Mouse (Mus musculus): Measurements from ENCODE around the gene Rbl1. TPM values are rescaled to one million over a fixed set of nuclear protein-coding genes. Genes with fewer than 3 reads are reported as not detected.

Gene Rbl1
- polyA plus RNA-seq, 1 experiment from 2014 or later: 5.7 TPM

Other genes with a start within 250 kb of the Rbl1 start
- gene Ndrg3, start 212.5 kb downstream of the Rbl1 start, polyA plus RNA-seq (2014; fragmentation: Nextera tagmentation; extraction: Ambion mirVana): 133 and 147 TPM in 2 replicates
- gene Dsn1, start 197.4 kb downstream of the Rbl1 start, polyA plus RNA-seq (2014; fragmentation: Nextera tagmentation; extraction: Ambion mirVana): 11.3 and 11.9 TPM in 2 replicates
- 9.5 and 9.7 TPM in 2 replicates for gene Soga1, start 125.3 kb downstream of the Rbl1 start, polyA plus RNA-seq (2014; fragmentation: Nextera tagmentation; extraction: Ambion mirVana)
- gene Tldc2, start 117.5 kb downstream of the Rbl1 start, polyA plus RNA-seq (2014; fragmentation: Nextera tagmentation; extraction: Ambion mirVana): not detected in 2 replicates
- 12.2 and 12.4 TPM in 2 replicates for gene Samhd1, start 69.3 kb downstream of the Rbl1 start, polyA plus RNA-seq (2014; fragmentation: Nextera tagmentation; extraction: Ambion mirVana)
- gene Rpn2, start 74.5 kb upstream of the Rbl1 start, polyA plus RNA-seq (2014; fragmentation: Nextera tagmentation; extraction: Ambion mirVana): 210 and 221 TPM in 2 replicates
- 0.09 and 0.41 TPM in 2 replicates for gene Mroh8, start 75.0 kb upstream of the Rbl1 start, polyA plus RNA-seq (2014; fragmentation: Nextera tagmentation; extraction: Ambion mirVana)
- gene Ghrh, start 143.0 kb upstream of the Rbl1 start, polyA plus RNA-seq (2014; fragmentation: Nextera tagmentation; extraction: Ambion mirVana): 0.58 and 0.94 TPM in 2 replicates
- gene Manbal, start 163.1 kb upstream of the Rbl1 start, polyA plus RNA-seq (2014; fragmentation: Nextera tagmentation; extraction: Ambion mirVana): 53.3 and 58.1 TPM in 2 replicates
- 24.8 and 30.1 TPM in 2 replicates for gene Src, start 213.9 kb upstream of the Rbl1 start, polyA plus RNA-seq (2014; fragmentation: Nextera tagmentation; extraction: Ambion mirVana)

Data from hindbrain, embryonic 14.5 days (tissue).